16 mouse cellular contexts compared by ENCODE assay signal in the genomic region with DNA sequence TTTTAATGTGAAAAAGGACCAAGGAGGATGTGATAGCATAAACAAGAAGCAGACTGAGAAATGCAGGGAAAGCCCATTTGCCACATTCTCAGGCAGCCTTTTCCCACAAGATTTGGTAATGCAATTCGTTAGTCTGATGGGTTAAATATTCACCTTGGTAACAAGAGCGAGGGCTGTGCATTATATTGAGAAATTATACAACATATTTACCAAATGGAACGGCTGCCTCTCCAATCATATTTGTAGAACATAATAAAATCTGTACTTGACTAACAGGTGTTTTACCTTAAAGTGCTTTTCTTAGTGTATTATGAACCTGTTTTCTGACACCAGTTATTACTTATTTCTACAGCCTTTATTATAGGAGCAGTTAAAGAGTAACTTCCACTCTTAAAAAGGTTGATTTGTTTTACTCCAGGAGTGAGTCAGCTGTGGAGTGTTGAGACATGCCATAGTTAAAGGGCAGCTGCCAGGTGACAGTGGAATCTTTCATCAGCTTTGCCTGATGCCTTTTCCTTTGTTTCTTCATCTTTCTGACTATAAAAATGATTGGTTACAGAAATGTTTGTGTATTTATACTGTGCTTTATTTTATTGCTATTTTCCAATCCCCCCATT.
"Had no signal": no experiment of that assay in that cellular context is flagged by ENCODE, and none has a peak within 500 bp of the region (broad histone marks: within the 10 kb centered on the region; RNA-seq: fewer than 3 reads in every experiment).

No protein-coding gene starts in this region.

- H3K9ac ChIP-seq: limb, embryonic 15.5 days; liver, embryonic 12.5 days; lung, embryonic 15.5 days; midbrain, embryonic 12.5 days; neural tube, embryonic 13.5 days; stomach, embryonic 15.5 days had no signal

- DNase-seq: kidney, adult 11 months; layer of hippocampus, postnatal 36 days; lung, postnatal 14 days; retina, postnatal 1 day; right cerebral cortex, postnatal 4 days; spleen, adult 18-20 months; thymus, adult 2 months; thymus, postnatal 25 days had no signal

- H3K4me2 ChIP-seq: limb, embryonic 15.5 days; liver, embryonic 12.5 days; lung, embryonic 15.5 days; midbrain, embryonic 12.5 days; neural tube, embryonic 13.5 days; stomach, embryonic 15.5 days had no signal

- H3K27me3 ChIP-seq: limb, embryonic 15.5 days; liver, embryonic 12.5 days; lung, embryonic 15.5 days; midbrain, embryonic 12.5 days; neural tube, embryonic 13.5 days; stomach, embryonic 15.5 days had no signal

- H3K36me3 ChIP-seq: limb, embryonic 15.5 days; liver, embryonic 12.5 days; lung, embryonic 15.5 days; midbrain, embryonic 12.5 days; neural tube, embryonic 13.5 days; stomach, embryonic 15.5 days had no signal

- H3K4me3 ChIP-seq: limb, embryonic 15.5 days; liver, embryonic 12.5 days; lung, embryonic 15.5 days; midbrain, embryonic 12.5 days; neural tube, embryonic 13.5 days; stomach, embryonic 15.5 days had no signal

- ATAC-seq: hindbrain, postnatal 0 days; liver, embryonic 12.5 days; midbrain, embryonic 16.5 days had no signal

- H3K4me1 ChIP-seq: limb, embryonic 15.5 days; liver, embryonic 12.5 days; lung, embryonic 15.5 days; midbrain, embryonic 12.5 days; neural tube, embryonic 13.5 days; stomach, embryonic 15.5 days had no signal

- H3K9me3 ChIP-seq: limb, embryonic 15.5 days; liver, embryonic 12.5 days; lung, embryonic 15.5 days; midbrain, embryonic 12.5 days; neural tube, embryonic 13.5 days; stomach, embryonic 15.5 days had no signal

- H3K27ac ChIP-seq: hindbrain, postnatal 0 days; limb, embryonic 15.5 days; liver, embryonic 12.5 days; lung, embryonic 15.5 days; midbrain, embryonic 12.5 days; neural tube, embryonic 13.5 days; stomach, embryonic 15.5 days had no signal
